Mouse (Mus musculus): Measurements from ENCODE around the gene Man2a1.

- TF ChIP-seq CTCF (IDR thresholded peaks at IDR 0.05; ENCODE audit: control insufficient read depth, insufficient read depth, insufficient read length) (no peak), USF1 (IDR thresholded peaks at IDR 0.05; ENCODE audit: low read depth) (no peak)
These were observed 2.6 kb downstream of the Man2a1 start for GRCm38 (mm10) chr17:64603134-64603533.

All from C2C12 (cell line).